Mouse (Mus musculus): ENCODE measurements at regions not wholly inside any gene's neighbourhood (a gene's known extent, or its start where the extent isn't known, plus 50 kb on each side); places are given as distances from the start of the nearest gene placed in this dataset.

DNA sequence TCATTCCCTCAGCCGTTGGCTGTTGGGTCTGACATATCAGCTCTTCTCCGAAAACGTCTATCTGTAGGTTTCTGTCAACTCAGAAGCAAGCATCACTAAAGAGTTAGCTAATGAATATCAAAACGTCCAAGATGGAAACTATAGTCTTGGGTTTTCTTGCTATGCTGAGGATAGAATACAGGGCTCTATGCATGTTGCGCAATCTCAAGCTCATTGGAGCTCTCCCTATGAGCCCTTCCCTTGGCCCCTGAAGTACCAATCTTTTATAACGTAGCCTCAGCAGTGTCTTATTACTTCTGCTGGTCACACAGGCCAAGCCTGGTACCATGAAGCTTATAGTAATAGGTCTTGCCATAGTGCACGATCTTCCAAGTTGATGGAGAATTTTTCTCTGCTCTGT lies 122.1 kb upstream of the 4930412O13Rik start:
- Histone ChIP-seq H3K4me2 (ENCODE audit: low read depth, low read length) (no peak overlapping the region), H3K27me3 (ENCODE audit: control insufficient read depth, insufficient read depth, low read length) (no peaks in the 10 kb centered on the region), H3K9ac (ENCODE audit: low read length) (no peak overlapping the region), H3K36me3 (ENCODE audit: control insufficient read depth, insufficient read depth, low read length) (no peaks in the 10 kb centered on the region), H3K4me3 (replicated peaks; ENCODE audit: low read length) (no peak overlapping the region), H3K27ac (ENCODE audit: low read length) (no peak overlapping the region), H3K4me1 (ENCODE audit: control insufficient read depth, insufficient read depth, low read length) (no peaks in the 10 kb centered on the region), H3K9me3 (replicated peaks; ENCODE audit: control insufficient read depth, low read length) (no peaks in the 10 kb centered on the region)
- 84% methylated on average over 7 of the region's 7 CpGs for WGBS
- no peak for ATAC-seq (ENCODE audit: insufficient read depth, low FRiP score)

DNA sequence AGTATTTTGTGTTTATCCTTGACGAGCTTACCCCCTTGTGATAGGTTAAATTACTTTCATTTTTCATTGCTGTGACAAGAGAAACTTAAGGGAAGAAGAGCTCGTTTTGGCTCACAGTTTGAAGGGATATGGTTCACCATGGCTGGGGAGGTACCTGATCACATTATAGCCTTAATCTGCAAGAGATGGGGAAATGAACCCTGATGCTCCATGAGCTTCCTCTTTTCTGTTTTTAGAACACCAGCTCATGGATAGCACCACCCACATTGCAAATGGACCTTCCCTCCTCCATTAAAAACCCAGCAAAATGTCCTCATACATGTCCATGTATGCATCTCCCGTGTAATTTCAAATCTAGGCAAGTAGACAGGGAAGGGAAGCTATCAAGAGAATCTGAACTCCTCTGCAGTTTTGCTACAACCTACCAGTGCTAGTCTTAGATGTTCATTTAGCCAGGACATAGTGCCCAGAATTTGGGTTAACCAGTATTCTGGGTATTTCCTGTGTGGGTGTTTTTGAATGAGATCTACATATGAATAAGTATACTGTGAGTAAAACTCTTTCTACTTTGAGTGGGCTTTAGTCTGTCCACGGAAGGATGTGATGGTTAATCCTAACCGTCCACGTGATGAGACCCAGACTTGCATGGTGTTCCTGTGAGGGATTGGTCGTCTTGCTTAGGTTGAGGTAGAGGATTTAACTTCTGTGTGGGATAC lies 121.5 kb upstream of the 4930412O13Rik start:
- Histone ChIP-seq H3K4me3 (replicated peaks; ENCODE audit: low read length) (no peak overlapping the region), H3K9ac (ENCODE audit: low read length) (no peak overlapping the region), H3K4me2 (ENCODE audit: low read depth, low read length) (no peak overlapping the region), H3K4me1 (ENCODE audit: control insufficient read depth, insufficient read depth, low read length) (no peaks in the 10 kb centered on the region), H3K27me3 (ENCODE audit: control insufficient read depth, insufficient read depth, low read length) (no peaks in the 10 kb centered on the region), H3K27ac (ENCODE audit: low read length) (no peak overlapping the region), H3K9me3 (replicated peaks; ENCODE audit: control insufficient read depth, low read length) (no peaks in the 10 kb centered on the region), H3K36me3 (ENCODE audit: control insufficient read depth, insufficient read depth, low read length) (no peaks in the 10 kb centered on the region)
- 73% methylated on average over 7 of the region's 7 CpGs for WGBS
- no peak for ATAC-seq (ENCODE audit: insufficient read depth, low FRiP score)

DNA sequence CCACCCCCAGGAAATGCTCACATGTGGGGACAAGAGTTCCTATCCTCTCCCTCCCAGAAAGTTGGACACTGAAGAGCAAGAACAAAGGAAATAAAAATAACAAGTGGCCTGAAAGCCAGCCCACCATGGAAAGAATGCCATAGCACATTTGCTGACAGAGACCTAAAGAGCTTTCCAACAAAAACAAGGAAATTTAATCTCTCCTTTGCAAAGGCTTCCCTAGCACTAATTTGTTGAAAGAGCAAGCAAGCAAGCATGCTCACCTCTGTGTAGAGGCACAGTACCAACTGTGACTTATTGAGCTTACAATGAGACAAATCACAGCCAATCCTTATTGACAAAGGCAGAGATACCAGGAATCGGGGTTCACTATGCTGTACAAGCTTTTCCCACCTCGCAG lies 100.9 kb upstream of the 4930412O13Rik start:
- no peaks in the 10 kb centered on the region for H3K4me1 ChIP-seq (ENCODE audit: control insufficient read depth, insufficient read depth, low read length)
- no peak overlapping the region for H3K4me3 ChIP-seq (replicated peaks; ENCODE audit: low read length)
- no peak overlapping the region for H3K9ac ChIP-seq (ENCODE audit: low read length)
- H3K27ac ChIP-seq (ENCODE audit: low read length), result no peak overlapping the region
- 67% methylated on average over 2 of the region's 2 CpGs for WGBS
- no peak overlapping the region for H3K4me2 ChIP-seq (ENCODE audit: low read depth, low read length)
- no peak for ATAC-seq (ENCODE audit: insufficient read depth, low FRiP score)
- H3K36me3 ChIP-seq (ENCODE audit: control insufficient read depth, insufficient read depth, low read length), result no peaks in the 10 kb centered on the region
- no peaks in the 10 kb centered on the region for H3K27me3 ChIP-seq (ENCODE audit: control insufficient read depth, insufficient read depth, low read length)
- no peaks in the 10 kb centered on the region for H3K9me3 ChIP-seq (replicated peaks; ENCODE audit: control insufficient read depth, low read length)

DNA sequence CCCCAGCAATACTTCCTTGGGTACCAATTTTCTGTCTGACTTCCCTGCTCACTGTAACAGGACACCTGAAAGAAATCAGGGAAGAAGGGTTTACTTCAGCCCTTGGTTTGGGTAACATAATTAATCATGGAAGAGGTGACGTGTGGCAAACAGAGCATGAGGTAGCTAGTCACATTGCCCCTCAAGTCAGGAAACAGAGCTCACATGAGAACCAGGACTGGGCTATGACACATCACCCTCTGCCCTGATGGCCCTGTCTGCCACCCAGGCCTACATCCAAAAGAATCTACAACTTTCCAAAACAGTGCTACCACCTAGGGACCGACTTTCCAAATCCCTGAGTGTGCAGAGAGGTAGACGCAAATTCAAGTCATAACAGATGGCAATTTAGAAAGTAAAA lies 98.4 kb upstream of the 4930412O13Rik start:
- H3K4me1 ChIP-seq (ENCODE audit: control insufficient read depth, insufficient read depth, low read length), result no peaks in the 10 kb centered on the region
- H3K9me3 ChIP-seq (replicated peaks; ENCODE audit: control insufficient read depth, low read length), result no peaks in the 10 kb centered on the region
- 60% methylated on average over 3 of the region's 3 CpGs for WGBS
- no peak overlapping the region for H3K9ac ChIP-seq (ENCODE audit: low read length)
- H3K27me3 ChIP-seq (ENCODE audit: control insufficient read depth, insufficient read depth, low read length), result no peaks in the 10 kb centered on the region
- no peak overlapping the region for H3K4me3 ChIP-seq (replicated peaks; ENCODE audit: low read length)
- ATAC-seq (ENCODE audit: insufficient read depth, low FRiP score), result no peak
- H3K27ac ChIP-seq (ENCODE audit: low read length), result no peak overlapping the region
- no peak overlapping the region for H3K4me2 ChIP-seq (ENCODE audit: low read depth, low read length)
- H3K36me3 ChIP-seq (ENCODE audit: control insufficient read depth, insufficient read depth, low read length), result no peaks in the 10 kb centered on the region

DNA sequence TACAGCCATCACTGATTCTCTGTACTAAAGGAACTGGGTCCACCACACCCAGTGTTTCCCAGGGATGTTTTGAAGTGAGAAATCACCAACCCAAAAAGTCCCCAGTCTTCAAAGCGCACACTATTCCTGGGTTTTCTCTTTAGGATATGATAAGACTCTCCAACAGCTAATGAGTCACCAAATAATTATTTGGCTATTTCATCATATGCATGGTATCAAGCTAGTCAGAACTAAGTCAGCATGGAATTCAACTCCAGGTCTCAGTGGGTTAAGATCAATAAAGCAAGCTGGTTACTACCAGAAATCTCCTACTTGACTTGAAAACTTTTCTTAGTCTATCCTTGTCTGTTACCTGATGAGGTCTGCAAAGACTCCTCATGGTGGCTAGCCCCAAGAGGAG lies 89.1 kb upstream of the 4930412O13Rik start:
- H3K27me3 ChIP-seq (ENCODE audit: control insufficient read depth, insufficient read depth, low read length), result no peaks in the 10 kb centered on the region
- no peaks in the 10 kb centered on the region for H3K9me3 ChIP-seq (replicated peaks; ENCODE audit: control insufficient read depth, low read length)
- H3K4me3 ChIP-seq (replicated peaks; ENCODE audit: low read length), result no peak overlapping the region
- no peak overlapping the region for H3K4me2 ChIP-seq (ENCODE audit: low read depth, low read length)
- H3K27ac ChIP-seq (ENCODE audit: low read length), result no peak overlapping the region
- WGBS, result 83% methylated on average over 1 of the region's 1 CpGs
- ATAC-seq (ENCODE audit: insufficient read depth, low FRiP score), result no peak
- H3K4me1 ChIP-seq (ENCODE audit: control insufficient read depth, insufficient read depth, low read length), result no peaks in the 10 kb centered on the region
- no peaks in the 10 kb centered on the region for H3K36me3 ChIP-seq (ENCODE audit: control insufficient read depth, insufficient read depth, low read length)
- H3K9ac ChIP-seq (ENCODE audit: low read length), result no peak overlapping the region

DNA sequence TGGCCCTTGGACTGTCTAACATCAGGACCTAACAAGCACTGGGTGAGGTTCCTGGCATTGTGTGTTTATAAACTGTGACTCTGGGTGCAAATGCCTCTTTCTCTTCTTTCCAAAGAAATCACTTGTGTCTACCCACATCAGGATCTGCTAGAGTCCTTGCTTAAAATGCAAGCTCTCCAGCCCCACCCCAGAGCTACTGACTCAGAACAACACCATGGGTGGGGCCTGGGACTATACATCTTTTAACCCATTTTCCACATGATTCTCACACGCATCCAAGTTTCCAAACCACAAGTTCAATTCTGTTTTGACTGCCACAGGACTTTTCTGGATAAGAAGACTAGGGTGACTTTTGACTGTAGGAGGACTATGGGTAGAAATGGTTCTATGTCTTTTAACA lies 88.7 kb upstream of the 4930412O13Rik start:
- Histone ChIP-seq H3K4me1 (ENCODE audit: control insufficient read depth, insufficient read depth, low read length) (no peaks in the 10 kb centered on the region), H3K9ac (ENCODE audit: low read length) (no peak overlapping the region), H3K4me3 (replicated peaks; ENCODE audit: low read length) (no peak overlapping the region), H3K27ac (ENCODE audit: low read length) (no peak overlapping the region), H3K9me3 (replicated peaks; ENCODE audit: control insufficient read depth, low read length) (no peaks in the 10 kb centered on the region), H3K4me2 (ENCODE audit: low read depth, low read length) (no peak overlapping the region), H3K27me3 (ENCODE audit: control insufficient read depth, insufficient read depth, low read length) (no peaks in the 10 kb centered on the region), H3K36me3 (ENCODE audit: control insufficient read depth, insufficient read depth, low read length) (no peaks in the 10 kb centered on the region)
- 82% methylated on average over 1 of the region's 1 CpGs for WGBS
- ATAC-seq (ENCODE audit: insufficient read depth, low FRiP score), result no peak

DNA sequence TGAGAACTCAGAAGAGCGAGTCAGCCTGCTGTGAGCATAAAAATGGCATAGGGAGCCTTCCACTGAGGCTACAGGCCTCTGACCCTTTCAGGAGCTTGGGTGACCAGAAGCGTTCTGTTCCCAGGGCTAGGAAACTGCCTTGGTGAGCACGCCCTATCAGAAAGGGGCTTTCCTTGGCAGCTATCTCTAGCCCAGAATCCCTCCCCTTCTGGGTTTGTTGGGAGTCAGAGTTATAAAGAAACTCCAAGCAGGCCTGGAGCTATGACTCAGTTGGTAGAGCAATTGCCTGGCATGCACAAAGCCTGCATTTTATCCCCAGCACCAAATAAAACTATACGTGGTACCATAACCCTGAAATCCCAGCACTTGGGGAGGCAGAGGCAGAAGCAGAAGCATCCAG lies 85.7 kb upstream of the 4930412O13Rik start:
- no peaks in the 10 kb centered on the region for H3K9me3 ChIP-seq (replicated peaks; ENCODE audit: control insufficient read depth, low read length)
- no peak overlapping the region for H3K4me2 ChIP-seq (ENCODE audit: low read depth, low read length)
- no peak for ATAC-seq (ENCODE audit: insufficient read depth, low FRiP score)
- no peaks in the 10 kb centered on the region for H3K4me1 ChIP-seq (ENCODE audit: control insufficient read depth, insufficient read depth, low read length)
- H3K27ac ChIP-seq (ENCODE audit: low read length), result no peak overlapping the region
- no peak overlapping the region for H3K4me3 ChIP-seq (replicated peaks; ENCODE audit: low read length)
- 72% methylated on average over 4 of the region's 4 CpGs for WGBS
- H3K27me3 ChIP-seq (ENCODE audit: control insufficient read depth, insufficient read depth, low read length), result no peaks in the 10 kb centered on the region
- no peaks in the 10 kb centered on the region for H3K36me3 ChIP-seq (ENCODE audit: control insufficient read depth, insufficient read depth, low read length)
- H3K9ac ChIP-seq (ENCODE audit: low read length), result no peak overlapping the region

DNA sequence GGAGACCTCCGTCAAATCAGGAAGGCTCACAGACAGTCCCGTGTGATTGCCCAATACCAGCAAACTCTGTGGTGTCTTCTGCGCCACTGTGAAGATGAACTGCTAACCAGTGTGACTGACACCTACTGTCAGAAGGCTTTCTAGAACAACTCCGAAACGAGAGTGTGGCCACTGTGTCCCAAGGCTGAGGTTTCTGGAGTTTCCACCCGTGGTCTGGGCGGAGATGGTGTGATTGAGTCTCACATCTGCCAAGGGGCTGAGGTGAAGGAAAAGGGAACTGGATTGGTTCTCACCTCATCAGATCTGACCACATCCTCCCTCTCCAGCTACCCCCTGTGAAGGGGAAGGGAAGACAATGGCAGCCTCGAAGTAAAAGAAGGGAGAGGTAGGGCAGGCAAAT lies 79.6 kb upstream of the 4930412O13Rik start:
- no peak for ATAC-seq (ENCODE audit: insufficient read depth, low FRiP score)
- H3K9ac ChIP-seq (ENCODE audit: low read length), result no peak overlapping the region
- no peaks in the 10 kb centered on the region for H3K36me3 ChIP-seq (ENCODE audit: control insufficient read depth, insufficient read depth, low read length)
- H3K27ac ChIP-seq (ENCODE audit: low read length), result no peak overlapping the region
- no peaks in the 10 kb centered on the region for H3K4me1 ChIP-seq (ENCODE audit: control insufficient read depth, insufficient read depth, low read length)
- no peak overlapping the region for H3K4me2 ChIP-seq (ENCODE audit: low read depth, low read length)
- no peaks in the 10 kb centered on the region for H3K9me3 ChIP-seq (replicated peaks; ENCODE audit: control insufficient read depth, low read length)
- no peaks in the 10 kb centered on the region for H3K27me3 ChIP-seq (ENCODE audit: control insufficient read depth, insufficient read depth, low read length)
- WGBS, result 79% methylated on average over 8 of the region's 8 CpGs
- H3K4me3 ChIP-seq (replicated peaks; ENCODE audit: low read length), result no peak overlapping the region

DNA sequence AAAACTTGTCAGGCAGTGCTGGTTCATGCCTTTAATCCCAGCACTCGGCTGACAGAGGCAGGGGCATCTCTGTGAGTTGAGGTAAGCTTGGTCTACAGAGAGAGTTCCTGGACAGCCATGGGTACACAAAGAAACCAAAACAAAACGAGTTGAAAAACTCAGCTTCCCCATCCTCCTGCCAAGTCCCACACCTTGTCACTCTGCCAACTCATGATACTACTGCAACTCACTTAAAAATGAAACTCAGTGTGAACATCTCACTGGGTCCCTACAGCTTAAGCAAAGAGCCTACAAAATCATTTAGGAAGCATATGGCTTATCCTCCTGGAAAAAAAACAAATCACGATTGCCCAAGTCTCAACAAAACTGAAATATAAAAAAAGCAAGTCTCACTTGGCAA lies 76.7 kb upstream of the 4930412O13Rik start:
- no peaks in the 10 kb centered on the region for H3K9me3 ChIP-seq (replicated peaks; ENCODE audit: control insufficient read depth, low read length)

More for the DNA sequence above, 76.7 kb upstream of the 4930412O13Rik start:
- 51% methylated on average over 3 of the region's 3 CpGs for WGBS
- Histone ChIP-seq H3K9ac (ENCODE audit: low read length) (no peak overlapping the region), H3K4me3 (replicated peaks; ENCODE audit: low read length) (no peak overlapping the region), H3K27me3 (ENCODE audit: control insufficient read depth, insufficient read depth, low read length) (no peaks in the 10 kb centered on the region), H3K4me2 (ENCODE audit: low read depth, low read length) (no peak overlapping the region), H3K27ac (ENCODE audit: low read length) (no peak overlapping the region), H3K36me3 (ENCODE audit: control insufficient read depth, insufficient read depth, low read length) (no peaks in the 10 kb centered on the region), H3K4me1 (ENCODE audit: control insufficient read depth, insufficient read depth, low read length) (no peaks in the 10 kb centered on the region)
- ATAC-seq (ENCODE audit: insufficient read depth, low FRiP score), result no peak

Measured in stomach, embryonic 16.5 days (tissue).